Mouse (Mus musculus): ENCODE measurements around the gene Atp6v1g2.

- TF ChIP-seq POLR2A (IDR thresholded peaks at IDR 0.05; ENCODE audit: insufficient read depth, low read depth, low read length) (no peak), CTCF (IDR thresholded peaks at IDR 0.05; ENCODE audit: insufficient read depth, low read depth, low read length) (no peak)
These were observed 9.6 kb downstream of the Atp6v1g2 start for GRCm38 (mm10) chr17:35243086-35243485.
